Mouse (Mus musculus): ENCODE results near the gene Atg14.
"Not testable (repeated sequence)": the region's sequence is repeated elsewhere in the genome, so short reads cannot be mapped to it uniquely, and the experiment has no call there.

Gene Atg14

GRCm38 (mm10) chr14:47570549-47570948 lies at the start of gene Atg14:
Gene Atg14 (minus strand): TSS chr14:47570649.
- not testable (repeated sequence) for DNase-seq (ENCODE audit: low read depth)

- no peak for DNase-seq (ENCODE audit: low read depth)
Measured at GRCm38 (mm10) chr14:47618891-47619290, 48.4 kb upstream of the Atg14 start.

GRCm38 (mm10) chr14:47613254-47613653 lies 42.8 kb upstream of the Atg14 start:
- no peak for DNase-seq (ENCODE audit: low read depth)

GRCm38 (mm10) chr14:47597942-47598388 lies 27.5 kb upstream of the Atg14 start:
- DNase-seq (ENCODE audit: low read depth) = peak; percentile 80

- DNase-seq (ENCODE audit: low read depth) = no peak
Measured at GRCm38 (mm10) chr14:47594426-47595103, 24.1 kb upstream of the Atg14 start.

GRCm38 (mm10) chr14:47590391-47590975 lies 20.0 kb upstream of the Atg14 start:
- no peak for DNase-seq (ENCODE audit: low read depth)

GRCm38 (mm10) chr14:47589444-47589843 lies 19.0 kb upstream of the Atg14 start:
- no peak for DNase-seq (ENCODE audit: low read depth)

- no peak for DNase-seq (ENCODE audit: low read depth)
Measured at GRCm38 (mm10) chr14:47584346-47584745, 13.9 kb upstream of the Atg14 start.

GRCm38 (mm10) chr14:47581681-47582080 lies 11.2 kb upstream of the Atg14 start:
- no peak for DNase-seq (ENCODE audit: low read depth)

GRCm38 (mm10) chr14:47581280-47581679 lies 10.8 kb upstream of the Atg14 start:
- no peak for DNase-seq (ENCODE audit: low read depth)

GRCm38 (mm10) chr14:47578086-47578485 lies 7.6 kb upstream of the Atg14 start:
- DNase-seq (ENCODE audit: low read depth) = peak; percentile 9

- DNase-seq (ENCODE audit: low read depth) = no peak
Measured at GRCm38 (mm10) chr14:47576687-47577086, 6.2 kb upstream of the Atg14 start.

GRCm38 (mm10) chr14:47574721-47575120 lies 4.3 kb upstream of the Atg14 start:
- peak; percentile 52 for DNase-seq (ENCODE audit: low read depth)

- DNase-seq (ENCODE audit: low read depth) = no peak
Measured at GRCm38 (mm10) chr14:47572707-47573106, 2.3 kb upstream of the Atg14 start.

GRCm38 (mm10) chr14:47567962-47568652 lies 2.3 kb downstream of the Atg14 start:
- DNase-seq (ENCODE audit: low read depth) = peak; percentile 97

GRCm38 (mm10) chr14:47563106-47563505 lies 7.3 kb downstream of the Atg14 start:
- no peak for DNase-seq (ENCODE audit: low read depth)

- no peak for DNase-seq (ENCODE audit: low read depth)
Measured at GRCm38 (mm10) chr14:47562530-47562929, 7.9 kb downstream of the Atg14 start.

GRCm38 (mm10) chr14:47560714-47561113 lies 9.7 kb downstream of the Atg14 start:
- no peak for DNase-seq (ENCODE audit: low read depth)

- no peak for DNase-seq (ENCODE audit: low read depth)
Measured at GRCm38 (mm10) chr14:47555225-47555624, 15.2 kb downstream of the Atg14 start.

GRCm38 (mm10) chr14:47554236-47554635 lies 16.2 kb downstream of the Atg14 start:
- no peak for DNase-seq (ENCODE audit: low read depth)

- DNase-seq (ENCODE audit: low read depth) = no peak
Measured at GRCm38 (mm10) chr14:47553380-47553779, 17.1 kb downstream of the Atg14 start.

- no peak for DNase-seq (ENCODE audit: low read depth)
Measured at GRCm38 (mm10) chr14:47551668-47552067, 18.8 kb downstream of the Atg14 start.

GRCm38 (mm10) chr14:47544877-47545276 lies 25.6 kb downstream of the Atg14 start:
- no peak for DNase-seq (ENCODE audit: low read depth)
